In genomic region chr10:5480097-5480496, GRCm38 (mm10) we compare ENCODE assay signal across 8 mouse cellular contexts.
DNase-seq lines count a peak whose midpoint lies in the region; ATAC-seq and TF ChIP-seq lines count a peak whose summit lies in the region.
"Had no signal": no experiment of that assay in that cellular context is flagged by ENCODE, and none has a peak within 500 bp of the region (broad histone marks: within the 10 kb centered on the region; RNA-seq: fewer than 3 reads in every experiment).

No protein-coding gene starts in this region.

- no peaks in the 10 kb centered on the region for H3K4me1 ChIP-seq in liver, adult 2 months (ENCODE audit: control insufficient read depth, insufficient read depth, low read length)
- no peaks in the 10 kb centered on the region for H3K4me1 ChIP-seq in liver, embryonic 11.5 days (replicated peaks; ENCODE audit: control insufficient read depth, insufficient read depth, low read length)
- no peaks in the 10 kb centered on the region for H3K4me1 ChIP-seq in MEL (ENCODE audit: control insufficient read depth in 1 of 2, insufficient read depth in 2 of 2, low read length in 2 of 2)
- H3K4me1 ChIP-seq in forebrain, embryonic 13.5 days, result no peaks in the 10 kb centered on the region
- H3K4me1 ChIP-seq in neural tube, embryonic 14.5 days (ENCODE audit: control insufficient read depth, insufficient read depth, low read length), result no peaks in the 10 kb centered on the region
- H3K4me1 ChIP-seq: hindbrain, embryonic 15.5 days had no signal

- no peak for TF ChIP-seq EP300 in MEL (IDR thresholded peaks at IDR 0.05; ENCODE audit: low read depth in 1 of 2, low read length in 2 of 2)

- no peaks in the 10 kb centered on the region for H3K79me2 ChIP-seq in liver, adult 2 months (ENCODE audit: control insufficient read depth, insufficient read depth, low read length)
- H3K79me2 ChIP-seq in MEL (ENCODE audit: control insufficient read depth, insufficient read depth, low read length, poor library complexity), result no peaks in the 10 kb centered on the region

- H3K4me2 ChIP-seq in liver, embryonic 11.5 days, result no peak overlapping the region
- no peak overlapping the region for H3K4me2 ChIP-seq in forebrain, embryonic 13.5 days
- H3K4me2 ChIP-seq in neural tube, embryonic 14.5 days (ENCODE audit: low read depth, low read length), result no peak overlapping the region
- H3K4me2 ChIP-seq: hindbrain, embryonic 15.5 days had no signal

- no peak overlapping the region for H3K9ac ChIP-seq in liver, adult 2 months (ENCODE audit: low read depth, low read length)
- H3K9ac ChIP-seq in liver, embryonic 11.5 days (ENCODE audit: low read depth, low read length), result no peak overlapping the region
- no peak overlapping the region for H3K9ac ChIP-seq in MEL (ENCODE audit: control insufficient read depth, low read depth, low read length, poor library complexity, severe bottlenecking)
- H3K9ac ChIP-seq in forebrain, embryonic 13.5 days, result no peak overlapping the region
- H3K9ac ChIP-seq in neural tube, embryonic 14.5 days (replicated peaks; ENCODE audit: low read depth, low read length), result no peak overlapping the region
- H3K9ac ChIP-seq: hindbrain, embryonic 15.5 days had no signal

- no peaks in the 10 kb centered on the region for H3K36me3 ChIP-seq in liver, adult 2 months (ENCODE audit: control insufficient read depth, insufficient read depth, low read length)
- H3K36me3 ChIP-seq in liver, embryonic 11.5 days (ENCODE audit: control insufficient read depth, insufficient read depth, low read length), result no peaks in the 10 kb centered on the region
- no peaks in the 10 kb centered on the region for H3K36me3 ChIP-seq in MEL (ENCODE audit: control insufficient read depth in 1 of 2, insufficient read depth in 2 of 2, low read length in 2 of 2)
- no peaks in the 10 kb centered on the region for H3K36me3 ChIP-seq in forebrain, embryonic 13.5 days (ENCODE audit: poor library complexity, severe bottlenecking)
- no peaks in the 10 kb centered on the region for H3K36me3 ChIP-seq in neural tube, embryonic 14.5 days (ENCODE audit: control insufficient read depth, insufficient read depth, low read length)
- H3K36me3 ChIP-seq: hindbrain, embryonic 15.5 days had no signal

- TF ChIP-seq POLR2A in liver, adult 2 months (IDR thresholded peaks at IDR 0.05; ENCODE audit: extremely low read depth, insufficient read depth, low read length), result no peak
- TF ChIP-seq POLR2A in MEL (IDR thresholded peaks at IDR 0.05; ENCODE audit: control insufficient read depth in 1 of 2, insufficient read depth in 1 of 2, low read depth in 1 of 2, low read length in 2 of 2, poor library complexity in 1 of 2), result no peak
- TF ChIP-seq POLR2A in brain, embryonic 14.5 days (IDR thresholded peaks at IDR 0.05; ENCODE audit: borderline replicate concordance, extremely low read depth, insufficient read depth, insufficient read length, poor library complexity, severe bottlenecking), result no peak

- no peak; the same call in 1 of the 2 replicates for ATAC-seq in liver, embryonic 11.5 days (replicated peaks; ENCODE audit: low FRiP score)
- peak; percentile 51; the same call in 1 of the 2 replicates for ATAC-seq in forebrain, embryonic 13.5 days
- ATAC-seq in neural tube, embryonic 14.5 days (ENCODE audit: low read depth), result peak; percentile 41; the same call in 1 of the 2 replicates

- no peak overlapping the region for H3K27ac ChIP-seq in liver, adult 2 months (replicated peaks; ENCODE audit: insufficient read depth, low read depth, low read length)
- H3K27ac ChIP-seq in liver, embryonic 11.5 days (ENCODE audit: low read depth, low read length), result no peak overlapping the region
- H3K27ac ChIP-seq in MEL (ENCODE audit: control insufficient read depth, low read depth, low read length), result no peak overlapping the region
- H3K27ac ChIP-seq in forebrain, embryonic 13.5 days, result no peak overlapping the region
- no peak overlapping the region for H3K27ac ChIP-seq in neural tube, embryonic 14.5 days (ENCODE audit: low read depth, low read length)
- H3K27ac ChIP-seq: hindbrain, embryonic 15.5 days had no signal

- WGBS in liver, adult 2 months, result 54% methylated on average over 6 of the region's 6 CpGs
- WGBS in liver, embryonic 11.5 days, result 48% methylated on average over 6 of the region's 6 CpGs
- 62% methylated on average over 6 of the region's 6 CpGs for WGBS in forebrain, embryonic 13.5 days
- WGBS in neural tube, embryonic 14.5 days, result 57% methylated on average over 6 of the region's 6 CpGs

- TF ChIP-seq RAD21 in MEL (IDR thresholded peaks at IDR 0.05; ENCODE audit: low read depth, low read length), result peak; percentile 29

- H3K9me3 ChIP-seq in liver, embryonic 11.5 days (ENCODE audit: control insufficient read depth, low read length), result no peaks in the 10 kb centered on the region
- H3K9me3 ChIP-seq in MEL (replicated peaks; ENCODE audit: insufficient read depth, low read length), result no peaks in the 10 kb centered on the region
- H3K9me3 ChIP-seq in forebrain, embryonic 13.5 days (replicated peaks), result no peaks in the 10 kb centered on the region
- no peaks in the 10 kb centered on the region for H3K9me3 ChIP-seq in neural tube, embryonic 14.5 days (ENCODE audit: control insufficient read depth, low read length)
- H3K9me3 ChIP-seq: hindbrain, embryonic 15.5 days had no signal

- H3K27me3 ChIP-seq in liver, adult 2 months (ENCODE audit: control insufficient read depth, insufficient read depth, low read length), result no peaks in the 10 kb centered on the region
- no peaks in the 10 kb centered on the region for H3K27me3 ChIP-seq in liver, embryonic 11.5 days (replicated peaks; ENCODE audit: control insufficient read depth, insufficient read depth, low read length)
- no peaks in the 10 kb centered on the region for H3K27me3 ChIP-seq in MEL (ENCODE audit: control insufficient read depth in 1 of 2, insufficient read depth in 2 of 2, low read length in 2 of 2)
- no peaks in the 10 kb centered on the region for H3K27me3 ChIP-seq in forebrain, embryonic 13.5 days
- no peaks in the 10 kb centered on the region for H3K27me3 ChIP-seq in neural tube, embryonic 14.5 days (ENCODE audit: control insufficient read depth, insufficient read depth, low read length)
- H3K27me3 ChIP-seq: hindbrain, embryonic 15.5 days had no signal

- peak; percentile 67 for TF ChIP-seq CTCF in liver, adult 2 months (IDR thresholded peaks at IDR 0.05; ENCODE audit: low read depth, low read length)
- peak; percentile 70 to 81 (median 75) for TF ChIP-seq CTCF in MEL (IDR thresholded peaks at IDR 0.05 in 2 of 3, conservative IDR thresholded peaks at IDR 0.05 in 1 of 3; ENCODE audit: control insufficient read depth in 1 of 3, insufficient read depth in 1 of 3, low read depth in 2 of 3, low read length in 3 of 3, poor library complexity in 1 of 3, severe bottlenecking in 1 of 3)
- TF ChIP-seq CTCF in brain, embryonic 14.5 days (IDR thresholded peaks at IDR 0.05; ENCODE audit: borderline replicate concordance, extremely low read depth, insufficient read depth, insufficient read length), result peak; percentile 74

- H3K4me3 ChIP-seq in liver, adult 2 months (ENCODE audit: insufficient read depth, low read depth, low read length), result no peak overlapping the region
- H3K4me3 ChIP-seq in liver, embryonic 11.5 days (ENCODE audit: low read depth, low read length), result no peak overlapping the region
- H3K4me3 ChIP-seq in MEL (ENCODE audit: control insufficient read depth in 1 of 2, insufficient read depth in 1 of 2, low read depth in 2 of 2, low read length in 2 of 2), result peak overlapping the region; percentile 46 to 74
- H3K4me3 ChIP-seq in forebrain, embryonic 13.5 days, result no peak overlapping the region
- no peak overlapping the region for H3K4me3 ChIP-seq in neural tube, embryonic 14.5 days (ENCODE audit: low read depth, low read length)
- H3K4me3 ChIP-seq: hindbrain, embryonic 15.5 days had no signal

- peak; percentile 20 for DNase-seq in liver, adult 2 months (ENCODE audit: extremely low read depth, low read depth, low spot score)
- DNase-seq in liver, embryonic 11.5 days (ENCODE audit: low spot score), result no peak
- DNase-seq in MEL (ENCODE audit: low read depth, low spot score), result peak; percentile 64
- DNase-seq in brain, embryonic 14.5 days (ENCODE audit: low read depth), result peak; percentile 63
- DNase-seq in layer of hippocampus, adult 8-10 months (ENCODE audit: low spot score in 2 of 2), result peak; percentile 22 to 60

TF ChIP-seq in MEL, 35 proteins besides CTCF, POLR2A, EP300 and RAD21:
- TF ChIP-seq ELF1 (IDR thresholded peaks at IDR 0.05; ENCODE audit: low read depth, low read length) (no peak), MAX (IDR thresholded peaks at IDR 0.05; ENCODE audit: low read length) (no peak), MYB (IDR thresholded peaks at IDR 0.05; ENCODE audit: low read depth, low read length) (no peak), USF1 (IDR thresholded peaks at IDR 0.05; ENCODE audit: low read depth, low read length) (no peak), SMC3 (IDR thresholded peaks at IDR 0.05; ENCODE audit: low read depth, low read length) (peak; percentile 66), POLR2AphosphoS2 (IDR thresholded peaks at IDR 0.05; ENCODE audit: low read length) (no peak), HCFC1 (IDR thresholded peaks at IDR 0.05; ENCODE audit: low read depth, low read length) (no peak)

Comparison
In these comparisons a context has a peak if more than half of its experiments do, and no peak if none do; other contexts are left out.
1. H3K4me3 ChIP-seq: peak in MEL (2 of 2); none in liver, adult 2 months (single experiment), liver, embryonic 11.5 days (single experiment), forebrain, embryonic 13.5 days (single experiment) and neural tube, embryonic 14.5 days (single experiment).
2. Peak in every context shown above with its lines, with median percentiles within 50 percentile points of each other: CTCF ChIP-seq.